Mouse (Mus musculus) midbrain, embryonic 13.5 days (tissue): Measurements from ENCODE around the gene Zdhhc4. TPM values are rescaled to one million over a fixed set of nuclear protein-coding genes. Genes with fewer than 3 reads are reported as not detected.

Experiments used
- ATAC-seq: fragments of 200-750 bp; cut with Nextera tagmentation; 2 replicates; pipeline ENCODE4 v1.8.0; 2017; ENCODE audit warnings: mild to moderate bottlenecking, moderate TSS enrichment, moderate library complexity
- H3K27ac ChIP-seq: fragments of 300-500 bp; sonication (generic); 2 replicates; pipeline ENCODE4 v1.5.1; 2015; ENCODE audit warnings: inconsistent platforms, mild to moderate bottlenecking, moderate library complexity
- H3K27me3 ChIP-seq: fragments of 300-500 bp; sonication (generic); 2 replicates; pipeline ENCODE4 v1.6.1; 2015; ENCODE audit warnings: mild to moderate bottlenecking, inconsistent platforms
- H3K36me3 ChIP-seq: fragments of 300-500 bp; sonication (generic); 2 replicates; pipeline ENCODE4 v1.6.1; 2015; ENCODE audit warnings: mild to moderate bottlenecking, inconsistent platforms
- H3K4me1 ChIP-seq: fragments of 300-500 bp; sonication (generic); replicated peaks from 2 replicates; pipeline ENCODE4 v1.6.1; 2015; ENCODE audit warnings: inconsistent platforms
- H3K4me2 ChIP-seq: fragments of 300-500 bp; sonication (generic); replicated peaks from 2 replicates; pipeline ENCODE4 v1.6.1; 2015; ENCODE audit warnings: moderate library complexity, mild to moderate bottlenecking, inconsistent platforms
- H3K4me3 ChIP-seq: fragments of 300-500 bp; sonication (generic); replicated peaks from 2 replicates; pipeline ENCODE4 v1.5.1; 2015; ENCODE audit warnings: mild to moderate bottlenecking, inconsistent platforms
- H3K9ac ChIP-seq: fragments of 300-500 bp; sonication (generic); replicated peaks from 2 replicates; pipeline ENCODE4 v1.6.1; 2015; ENCODE audit warnings: mild to moderate bottlenecking, inconsistent platforms
- H3K9me3 ChIP-seq: fragments of 300-500 bp; sonication (generic); 2 replicates; pipeline ENCODE4 v1.6.1; 2016; ENCODE audit warnings: mild to moderate bottlenecking, inconsistent platforms
- WGBS: fragments of 180-500 bp; shearing (Covaris S2); methylation state at CpG from one replicate; pipeline ENCODE4 v1.1.7; 2015; 5-methylcytosine and 5-hydroxymethylcytosine counted together
- polyA plus RNA-seq: library from polyadenylated mRNA; unstranded; fragments of >200 nt; fragmentation: Nextera tagmentation; extraction: Ambion mirVana; gene quantifications from 2 replicates; pipeline ENCODE4 v1.2.1, GENCODE M21; 2015

The Zdhhc4 gene
- polyA plus RNA-seq, 1 experiment from 2014 or later = 77.1 TPM

DNA sequence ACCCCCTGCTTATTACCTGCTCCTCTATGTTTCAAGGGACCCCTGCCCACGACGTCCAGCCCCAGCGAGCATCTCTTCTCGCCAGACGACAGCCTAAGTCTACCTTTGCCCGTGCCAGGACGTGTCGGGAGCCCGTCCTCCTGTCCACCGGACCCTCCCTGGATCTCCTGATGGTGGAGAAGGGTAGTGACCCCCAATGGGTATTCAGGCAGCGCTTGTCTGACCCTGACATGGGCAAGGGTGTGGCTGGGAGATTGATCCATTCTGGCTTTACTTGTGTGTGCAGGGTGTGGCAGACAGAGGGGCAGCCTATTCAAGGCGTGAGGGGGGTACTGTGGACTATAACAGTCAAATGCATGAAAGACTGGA is 58.9 kb downstream of the Zdhhc4 start:
- Histone ChIP-seq H3K9me3 (no peaks in the 10 kb centered on the region), H3K27me3 (0 out of 2 replicates have a peak, but pooled peaks cover 6% of the 10 kb centered on the region), H3K36me3 (no peaks in the 10 kb centered on the region), H3K9ac (peak overlapping the region; percentile 97), H3K4me2 (peak overlapping the region; percentile 72), H3K4me3 (peak overlapping the region; percentile 89), H3K4me1 (peaks cover 34% of the 10 kb centered on the region), H3K27ac (peak overlapping the region; percentile 85)
- ATAC-seq = no peak; the same call in 1 of the 2 replicates
- 3% methylated on average over 12 of the region's 12 CpGs for WGBS

DNA sequence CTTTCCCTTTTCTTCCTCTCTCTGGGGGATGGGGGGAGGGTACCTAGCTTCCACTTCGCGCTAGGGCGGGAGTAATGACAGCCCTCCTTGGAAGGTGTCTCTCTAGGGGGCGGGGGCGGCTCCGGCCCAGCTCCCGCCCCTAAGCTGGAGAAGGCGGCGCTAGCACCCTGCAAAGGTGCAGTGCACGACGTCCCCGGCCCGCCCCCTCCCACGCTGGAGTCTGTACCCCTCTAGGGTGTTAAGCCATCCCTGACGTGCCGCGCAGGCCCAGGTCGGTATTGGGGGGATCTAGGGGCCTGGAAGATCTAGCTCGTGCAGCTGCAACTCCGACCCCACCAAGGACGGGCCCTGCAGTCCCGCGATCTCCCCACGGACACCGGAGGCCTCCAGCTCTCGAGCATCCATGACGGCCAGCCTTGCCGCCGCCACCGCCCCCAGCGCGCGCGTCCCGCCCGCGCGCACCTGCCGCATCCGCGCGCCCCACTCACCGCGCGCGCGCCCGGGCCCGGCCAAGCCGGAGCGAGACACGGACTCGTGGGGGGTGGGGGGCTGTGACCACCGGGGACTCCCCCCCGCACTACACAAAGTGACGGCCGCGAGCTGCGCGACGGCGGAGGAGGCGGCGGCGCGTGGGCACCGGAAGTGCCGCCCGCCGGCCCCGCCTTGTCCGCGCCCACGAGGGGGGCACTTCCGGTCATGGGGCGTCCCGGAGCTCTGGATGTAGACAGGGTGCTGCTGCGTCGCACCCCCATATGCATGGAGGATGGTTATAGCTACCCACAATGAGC is 59.5 kb downstream of the Zdhhc4 start, which contains the start of gene Zfp316:
Gene Zfp316 (minus strand): TSS at position 660 of the 788 bp plus-strand sequence.
- Histone ChIP-seq H3K27ac (peak within 1 kb of the TSS; percentile 85), H3K4me3 (peak within 1 kb of the TSS; percentile 89), H3K4me1 (peaks cover 34% of the 10 kb centered on the region), H3K9ac (peak within 1 kb of the TSS; percentile 97), H3K36me3 (peaks cover 3% of the 10 kb centered on the region), H3K9me3 (no peaks in the 10 kb centered on the region), H3K27me3 (0 out of 2 replicates have a peak, but pooled peaks cover 3% of the 10 kb centered on the region), H3K4me2 (peak within 1 kb of the TSS; percentile 72)
- peak; percentile 90 for ATAC-seq
- WGBS = under 1% methylated on average over 51 of the region's 79 CpGs

DNA sequence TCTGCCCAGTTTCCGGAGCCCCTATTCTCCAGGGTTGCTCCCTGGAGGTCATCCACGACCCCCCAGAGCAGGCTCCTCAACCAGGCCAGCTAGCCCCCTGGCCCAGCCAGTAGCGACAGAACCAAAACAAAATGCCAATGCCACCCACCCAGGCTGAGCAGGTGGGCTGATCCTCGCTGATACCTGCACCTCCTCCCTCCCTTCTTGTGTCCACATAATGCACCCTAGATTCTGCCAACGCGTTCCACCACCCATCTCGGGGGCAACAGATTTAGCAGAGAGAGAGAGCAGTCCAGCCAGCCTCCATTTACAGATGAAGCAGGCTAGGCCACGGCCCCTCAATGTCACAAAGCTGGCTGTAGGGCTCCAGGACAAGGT is 60.1 kb downstream of the Zdhhc4 start:
- WGBS = 26% methylated on average over 8 of the region's 8 CpGs
- peak; percentile 28 for ATAC-seq

DNA sequence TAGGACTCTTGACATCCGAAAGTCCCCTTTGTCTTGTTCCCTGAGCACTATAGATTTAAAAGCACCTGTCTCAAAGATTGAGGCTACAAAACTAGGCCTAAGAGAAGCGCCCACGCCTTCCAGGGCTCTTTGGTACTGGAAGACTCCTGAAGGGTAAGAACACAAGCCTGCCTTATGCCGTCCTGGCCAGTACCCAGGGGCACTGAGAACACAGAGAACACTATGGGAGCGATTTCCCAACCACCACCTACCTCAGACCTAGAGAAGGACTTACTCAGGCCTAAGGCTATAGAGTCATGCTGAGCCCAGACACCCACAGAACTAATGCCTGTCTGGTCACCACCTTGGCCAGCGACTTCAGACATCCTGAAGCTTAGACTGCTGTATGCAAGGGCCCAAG is 62.3 kb downstream of the Zdhhc4 start:
- Histone ChIP-seq H3K9me3 (no peaks in the 10 kb centered on the region), H3K4me1 (peaks cover 34% of the 10 kb centered on the region), H3K27ac (no peak overlapping the region), H3K36me3 (peaks cover 30% of the 10 kb centered on the region), H3K9ac (no peak overlapping the region), H3K4me3 (no peak overlapping the region), H3K27me3 (no peaks in the 10 kb centered on the region), H3K4me2 (no peak overlapping the region)
- no peak for ATAC-seq
- WGBS = 89% methylated on average over 6 of the region's 6 CpGs

More for the DNA sequence above, 60.1 kb downstream of the Zdhhc4 start:
- Histone ChIP-seq H3K27me3 (no peaks in the 10 kb centered on the region), H3K27ac (peak overlapping the region; percentile 85), H3K4me2 (peak overlapping the region; percentile 72), H3K9me3 (no peaks in the 10 kb centered on the region), H3K4me1 (peaks cover 34% of the 10 kb centered on the region), H3K9ac (peak overlapping the region; percentile 97), H3K4me3 (peak overlapping the region; percentile 89), H3K36me3 (peaks cover 9% of the 10 kb centered on the region)

Other genes with a start within 250 kb of the Zdhhc4 start
- 34.9 and 36.9 TPM in 2 replicates for gene Rnf216, start 216.3 kb downstream of the Zdhhc4 start, polyA plus RNA-seq
- 0.06 and 0.07 TPM in 2 replicates for gene Olfr718-ps1, start 181.7 kb downstream of the Zdhhc4 start, polyA plus RNA-seq
- gene Rbak, start 148.5 kb downstream of the Zdhhc4 start, polyA plus RNA-seq = 15.9 and 16.2 TPM in 2 replicates
- 0.09 TPM in 1 of 2 replicates, not detected in the other for gene Spdye4b, start 148.2 kb downstream of the Zdhhc4 start, polyA plus RNA-seq
- not detected in 2 replicates for gene Spdye4a, start 102.4 kb downstream of the Zdhhc4 start, polyA plus RNA-seq
- gene Zfp12, start 94.1 kb downstream of the Zdhhc4 start, polyA plus RNA-seq = 24.3 and 25.1 TPM in 2 replicates
- gene Zfp316, start 59.2 kb downstream of the Zdhhc4 start, polyA plus RNA-seq = 8.2 and 12.1 TPM in 2 replicates
- 0.05 and 0.06 TPM in 2 replicates for gene Zfp853, start 35.6 kb downstream of the Zdhhc4 start, polyA plus RNA-seq
- 38.5 and 43.4 TPM in 2 replicates for gene E130309D02Rik, start 13.9 kb downstream of the Zdhhc4 start, polyA plus RNA-seq
- 0.19 and 0.36 TPM in 2 replicates for gene Grid2ip, start 28.1 kb upstream of the Zdhhc4 start, polyA plus RNA-seq
- 138 and 141 TPM in 2 replicates for gene Kdelr2, start 74.6 kb upstream of the Zdhhc4 start, polyA plus RNA-seq
- 16.9 and 17.5 TPM in 2 replicates for gene Daglb, start 135.3 kb upstream of the Zdhhc4 start, polyA plus RNA-seq
- gene Rac1, start 198.8 kb upstream of the Zdhhc4 start, polyA plus RNA-seq = 334 and 373 TPM in 2 replicates